ENCODE assay signal across 8 mouse cellular contexts in genomic region chr11:59661601-59662248, GRCm38 (mm10). TPM values are rescaled to one million over a fixed set of nuclear protein-coding genes. Genes with fewer than 3 reads are reported as not detected.
DNase-seq lines count a peak whose midpoint lies in the region; ATAC-seq and TF ChIP-seq lines count a peak whose summit lies in the region.

No protein-coding gene starts in this region.

- H3K4me3 ChIP-seq in left cerebral cortex, adult 2 months, result peak overlapping the region; percentile 64
- H3K4me3 ChIP-seq in heart, embryonic 11.5 days (ENCODE audit: low read depth, low read length), result peak overlapping the region; percentile 75
- H3K4me3 ChIP-seq in myocyte, result peak overlapping the region; percentile 64

- peak overlapping the region; percentile 87 for H3K9ac ChIP-seq in heart, embryonic 11.5 days (ENCODE audit: low read depth, low read length)

- peak overlapping the region; percentile 94 for H3K4me2 ChIP-seq in heart, embryonic 11.5 days
- peak overlapping the region; percentile 92 for H3K4me2 ChIP-seq in myocyte (ENCODE audit: low read depth)

- no peak for DNase-seq in left cerebral cortex, adult 2 months (ENCODE audit: extremely low spot score in 1 of 2, low spot score in 2 of 2)
- DNase-seq in left cerebral cortex, adult 8-10 months (ENCODE audit: low spot score in 2 of 2), result no peak
- peak; percentile 40 for DNase-seq in brain, adult 2 months (ENCODE audit: low read depth, low spot score)
- DNase-seq in kidney, postnatal 36 days, result peak; percentile 39 to 63
- no peak for DNase-seq in spleen, postnatal 14 days (ENCODE audit: low spot score in 2 of 2)

- no peaks in the 10 kb centered on the region for H3K36me3 ChIP-seq in heart, embryonic 11.5 days (ENCODE audit: control insufficient read depth, insufficient read depth, low read length)
- peaks cover 5% of the 10 kb centered on the region for H3K36me3 ChIP-seq in myocyte (ENCODE audit: control insufficient read depth, insufficient read depth)

- peaks cover 28% of the 10 kb centered on the region for H3K4me1 ChIP-seq in heart, embryonic 11.5 days (ENCODE audit: control insufficient read depth, insufficient read depth, low read length)

- no peak for TF ChIP-seq CTCF in left cerebral cortex, adult 2 months (IDR thresholded peaks at IDR 0.05)

- peak overlapping the region; percentile 95 for H3K27ac ChIP-seq in left cerebral cortex, adult 2 months
- H3K27ac ChIP-seq in heart, embryonic 11.5 days (ENCODE audit: low read depth, low read length), result peak overlapping the region; percentile 89

- no peaks in the 10 kb centered on the region for H3K27me3 ChIP-seq in heart, embryonic 11.5 days (ENCODE audit: control insufficient read depth, insufficient read depth, low read length)
- no peaks in the 10 kb centered on the region for H3K27me3 ChIP-seq in myocyte (ENCODE audit: control insufficient read depth, insufficient read depth, insufficient read length)

- no peak for ATAC-seq in heart, embryonic 11.5 days (replicated peaks; ENCODE audit: insufficient number of reproducible peaks, low FRiP score, low TSS enrichment)
- ATAC-seq in activated CD4-positive, CD25-positive, alpha-beta regulatory T cell, adult 4 months, result no peak

- no peaks in the 10 kb centered on the region for H3K9me3 ChIP-seq in heart, embryonic 11.5 days (replicated peaks; ENCODE audit: control insufficient read depth, low read length)

- intact Hi-C loops in left cerebral cortex, adult 2 months (cut with DNase I), result loop anchor here (2.0 to 5.0 kb wide), 3 partner anchors 46 to 286 kb away; partner anchors contain the start of gene Med9

- 3% methylated on average over 28 of the region's 28 CpGs for WGBS in heart, embryonic 11.5 days (ENCODE audit: insufficient replicate concordance)

- no peak for TF ChIP-seq POLR2A in myocyte (IDR thresholded peaks at IDR 0.05; ENCODE audit: insufficient read length, low read depth)

- H3K79me2 ChIP-seq in myocyte (ENCODE audit: control insufficient read depth, insufficient read depth), result peaks cover 40% of the 10 kb centered on the region

- peak overlapping the region; percentile 80 for H3ac ChIP-seq in myocyte (ENCODE audit: control insufficient read depth, insufficient read length)

TF ChIP-seq in myocyte, 11 proteins besides CTCF, POLR2A, EP300 and RAD21:
- TF ChIP-seq SRF (IDR thresholded peaks at IDR 0.05; ENCODE audit: control insufficient read depth, insufficient read length, low read depth) (no peak), TCF3 (IDR thresholded peaks at IDR 0.05; ENCODE audit: insufficient read length, low read depth) (no peak), MYOG (IDR thresholded peaks at IDR 0.05; ENCODE audit: control insufficient read depth in 1 of 3, insufficient read depth in 1 of 3, insufficient read length in 2 of 3, low read depth in 2 of 3) (no peak), E2F4 (IDR thresholded peaks at IDR 0.05; ENCODE audit: insufficient read depth) (no peak), CEBPB (IDR thresholded peaks at IDR 0.05; ENCODE audit: insufficient read depth, poor library complexity, severe bottlenecking) (no peak), POLR2AphosphoS2 (IDR thresholded peaks at IDR 0.05; ENCODE audit: insufficient read length, low read depth) (no peak), TCF12 (IDR thresholded peaks at IDR 0.05; ENCODE audit: insufficient read depth, poor library complexity, severe bottlenecking) (no peak), USF1 (IDR thresholded peaks at IDR 0.05; ENCODE audit: low read depth) (no peak), MYOD1 (IDR thresholded peaks at IDR 0.05; ENCODE audit: control insufficient read depth in 1 of 3, insufficient read length in 2 of 3, low read depth in 2 of 3) (no peak), REST (IDR thresholded peaks at IDR 0.05; ENCODE audit: insufficient read depth, insufficient read length) (no peak), MAX (IDR thresholded peaks at IDR 0.05; ENCODE audit: low read depth) (no peak)

RNA-seq across cellular contexts. Expression of gene Mprip, which starts 0.6 kb away (rescaled TPM):
- 100 to 1,000 TPM; 297 to 299 TPM for total RNA-seq in left cerebral cortex, adult 2 months (2021)
- total RNA-seq in left cerebral cortex, adult 8-10 months (2022), result 100 to 1,000 TPM; 269 to 287 (median 277) TPM
- 51.1 and 54.2 TPM in 2 replicates for polyA plus RNA-seq in heart, embryonic 11.5 days (2014; fragmentation: Nextera tagmentation; extraction: Ambion mirVana)
- polyA plus RNA-seq in myocyte (2012; fragmentation: generic; extraction: Trizol), result 191 TPM
- polyA plus RNA-seq in activated CD4-positive, CD25-positive, alpha-beta regulatory T cell, adult 4 months (2017; shearing (Covaris generic)), result 10 to 100 TPM; 18.3 to 22.0 TPM

Comparison
In these comparisons a context has a peak if more than half of its experiments do, and no peak if none do; other contexts are left out.
1. DNase-seq: peak in brain, adult 2 months (single experiment) and kidney, postnatal 36 days (2 of 2); none in left cerebral cortex, adult 2 months (0 of 2), left cerebral cortex, adult 8-10 months (0 of 2) and spleen, postnatal 14 days (0 of 2).
2. Peak in every context shown above with its lines, with median percentiles within 50 percentile points of each other: H3K4me3 ChIP-seq.